Mouse (Mus musculus): Measurements from ENCODE around the gene Leng8. TPM values are rescaled to one million over a fixed set of nuclear protein-coding genes. Genes with fewer than 3 reads are reported as not detected.
A peak's percentile ranks its signal among the peaks of the same experiment; 100 is the strongest.

The Leng8 gene
- polyA plus RNA-seq, 1 experiment from 2014 or later, result 57.4 TPM

- H3K36me3 ChIP-seq (ENCODE audit: control insufficient read depth, insufficient read depth, low read length), result peaks cover 13% of the 10 kb centered on the region
- no peak overlapping the region for H3K4me3 ChIP-seq (ENCODE audit: low read length)
- 83% methylated on average over 5 of the region's 5 CpGs for WGBS
- H3K4me1 ChIP-seq (ENCODE audit: control insufficient read depth, insufficient read depth, low read depth, low read length), result peaks cover 19% of the 10 kb centered on the region
- H3K27me3 ChIP-seq (replicated peaks; ENCODE audit: control insufficient read depth, insufficient read depth, low read length), result no peaks in the 10 kb centered on the region
- no peaks in the 10 kb centered on the region for H3K9me3 ChIP-seq (ENCODE audit: control insufficient read depth, low read length)
- no peak overlapping the region for H3K27ac ChIP-seq (ENCODE audit: low read depth, low read length)
- ATAC-seq, result no peak
- no peak overlapping the region for H3K4me2 ChIP-seq (ENCODE audit: low read length)
- no peak overlapping the region for H3K9ac ChIP-seq (ENCODE audit: low read depth, low read length)
These were observed 1.9 kb upstream of the Leng8 start for GRCm38 (mm10) chr7:4134911-4135310.

DNA sequence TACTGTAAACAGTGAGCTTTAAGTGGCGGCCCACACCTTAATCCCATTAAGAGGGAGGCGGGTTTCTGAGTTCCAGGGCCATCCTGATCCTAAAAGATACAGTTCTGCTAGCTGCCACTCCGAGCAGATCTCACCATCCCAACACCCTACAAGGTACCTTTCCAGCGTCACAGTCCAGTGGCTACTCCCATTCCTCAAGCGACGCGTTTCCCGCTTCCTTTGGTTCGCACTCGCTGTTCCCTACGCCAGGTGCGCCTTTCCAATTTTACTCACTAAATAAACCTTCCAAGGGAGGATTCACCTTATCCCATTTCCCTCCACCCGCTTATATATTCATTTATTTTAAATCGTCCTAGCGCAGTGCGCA lies 452 bp upstream of the Leng8 start:
- H3K4me2 ChIP-seq (ENCODE audit: low read length), result peak overlapping the region; percentile 65
- peak overlapping the region; percentile 70 for H3K9ac ChIP-seq (ENCODE audit: low read depth, low read length)
- peak overlapping the region; percentile 78 for H3K4me3 ChIP-seq (ENCODE audit: low read length)
- ATAC-seq, result peak; percentile 48
- WGBS, result 0% methylated on average over 16 of the region's 16 CpGs
- peak overlapping the region; percentile 99 for H3K27ac ChIP-seq (ENCODE audit: low read depth, low read length)
- H3K4me1 ChIP-seq (ENCODE audit: control insufficient read depth, insufficient read depth, low read depth, low read length), result peaks cover 13% of the 10 kb centered on the region
- H3K9me3 ChIP-seq (ENCODE audit: control insufficient read depth, low read length), result no peaks in the 10 kb centered on the region
- no peaks in the 10 kb centered on the region for H3K27me3 ChIP-seq (replicated peaks; ENCODE audit: control insufficient read depth, insufficient read depth, low read length)
- peaks cover 27% of the 10 kb centered on the region for H3K36me3 ChIP-seq (ENCODE audit: control insufficient read depth, insufficient read depth, low read length)

DNA sequence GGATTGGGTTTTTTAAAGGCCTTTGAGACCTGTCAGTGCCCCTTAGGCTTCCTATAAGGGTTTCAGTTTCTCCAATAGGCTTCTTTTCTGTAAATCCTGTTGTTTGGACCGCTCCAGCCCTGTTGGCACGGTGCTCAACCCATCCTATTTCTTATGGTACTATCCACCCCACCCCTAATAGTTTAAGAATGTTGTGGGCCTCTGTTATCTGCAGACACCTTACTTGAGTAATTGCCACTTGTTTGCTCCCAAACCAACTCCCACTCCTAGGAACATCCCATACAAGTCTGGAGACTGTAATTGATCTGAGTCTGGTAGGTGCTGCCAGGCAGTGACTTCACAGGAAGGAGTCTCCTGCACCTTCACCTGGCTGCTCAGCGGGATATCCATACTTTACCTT lies 907 bp downstream of the Leng8 start:
- 48% methylated on average over 3 of the region's 3 CpGs for WGBS
- peaks cover 37% of the 10 kb centered on the region for H3K36me3 ChIP-seq (ENCODE audit: control insufficient read depth, insufficient read depth, low read length)
- H3K4me1 ChIP-seq (ENCODE audit: control insufficient read depth, insufficient read depth, low read depth, low read length), result peaks cover 12% of the 10 kb centered on the region
- H3K4me2 ChIP-seq (ENCODE audit: low read length), result peak overlapping the region; percentile 93
- H3K9me3 ChIP-seq (ENCODE audit: control insufficient read depth, low read length), result no peaks in the 10 kb centered on the region
- H3K9ac ChIP-seq (ENCODE audit: low read depth, low read length), result peak overlapping the region; percentile 86
- no peak for ATAC-seq
- peak overlapping the region; percentile 78 for H3K4me3 ChIP-seq (ENCODE audit: low read length)
- no peaks in the 10 kb centered on the region for H3K27me3 ChIP-seq (replicated peaks; ENCODE audit: control insufficient read depth, insufficient read depth, low read length)
- H3K27ac ChIP-seq (ENCODE audit: low read depth, low read length), result peak overlapping the region; percentile 99

DNA sequence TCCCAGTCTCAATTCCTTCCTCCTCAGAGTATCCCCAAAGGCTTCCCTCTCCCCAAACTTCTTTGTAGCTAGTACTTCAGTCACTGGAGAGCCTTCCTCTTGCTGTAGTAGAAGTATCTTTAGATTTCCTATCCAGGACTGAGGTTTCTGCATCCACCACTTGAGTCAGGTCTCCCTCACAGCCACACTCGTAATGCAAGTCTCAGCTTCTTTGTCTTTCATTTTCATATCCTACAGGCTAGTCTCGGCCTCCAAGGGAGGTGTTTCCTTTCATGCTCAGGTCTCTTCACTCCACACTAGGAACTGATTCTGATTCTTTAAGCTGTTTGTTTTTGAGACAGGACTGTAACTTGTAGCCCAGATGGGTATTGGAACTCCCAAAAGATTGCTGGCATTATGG lies 1.3 kb downstream of the Leng8 start:
- Histone ChIP-seq H3K9me3 (ENCODE audit: control insufficient read depth, low read length) (no peaks in the 10 kb centered on the region), H3K9ac (ENCODE audit: low read depth, low read length) (peak overlapping the region; percentile 86), H3K4me3 (ENCODE audit: low read length) (peak overlapping the region; percentile 78), H3K27me3 (replicated peaks; ENCODE audit: control insufficient read depth, insufficient read depth, low read length) (no peaks in the 10 kb centered on the region), H3K4me2 (ENCODE audit: low read length) (peak overlapping the region; percentile 93), H3K27ac (ENCODE audit: low read depth, low read length) (peak overlapping the region; percentile 99), H3K4me1 (ENCODE audit: control insufficient read depth, insufficient read depth, low read depth, low read length) (peaks cover 12% of the 10 kb centered on the region), H3K36me3 (ENCODE audit: control insufficient read depth, insufficient read depth, low read length) (peaks cover 41% of the 10 kb centered on the region)
- ATAC-seq, result no peak
- 74% methylated on average over 2 of the region's 2 CpGs for WGBS

DNA sequence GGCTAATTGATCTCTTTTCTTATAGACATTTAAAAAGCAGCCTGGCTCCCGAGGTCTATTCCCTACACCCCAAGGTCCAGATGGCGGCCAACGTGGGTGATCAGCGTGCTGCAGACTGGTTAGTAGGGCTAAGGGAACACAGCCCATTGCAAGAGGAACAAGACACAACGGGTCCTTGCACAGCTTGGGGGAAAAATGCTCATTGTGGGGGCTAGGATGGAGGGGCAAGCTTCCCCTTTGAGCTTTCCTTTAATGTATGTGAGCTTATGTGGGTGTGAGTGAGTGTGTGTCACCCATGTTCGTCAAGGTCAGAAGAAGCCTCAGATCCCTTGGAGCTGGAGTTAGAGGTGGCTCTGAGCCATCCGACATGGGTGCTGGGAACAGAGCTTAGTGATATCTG lies 1.8 kb downstream of the Leng8 start:
- ATAC-seq, result no peak
- H3K9ac ChIP-seq (ENCODE audit: low read depth, low read length), result no peak overlapping the region
- no peak overlapping the region for H3K27ac ChIP-seq (ENCODE audit: low read depth, low read length)
- H3K27me3 ChIP-seq (replicated peaks; ENCODE audit: control insufficient read depth, insufficient read depth, low read length), result no peaks in the 10 kb centered on the region
- no peak overlapping the region for H3K4me3 ChIP-seq (ENCODE audit: low read length)
- peaks cover 44% of the 10 kb centered on the region for H3K36me3 ChIP-seq (ENCODE audit: control insufficient read depth, insufficient read depth, low read length)
- WGBS, result 91% methylated on average over 7 of the region's 7 CpGs
- no peaks in the 10 kb centered on the region for H3K9me3 ChIP-seq (ENCODE audit: control insufficient read depth, low read length)
- no peak overlapping the region for H3K4me2 ChIP-seq (ENCODE audit: low read length)
- peaks cover 12% of the 10 kb centered on the region for H3K4me1 ChIP-seq (ENCODE audit: control insufficient read depth, insufficient read depth, low read depth, low read length)

- 94% methylated on average over 5 of the region's 5 CpGs for WGBS
- Histone ChIP-seq H3K4me3 (ENCODE audit: low read length) (no peak overlapping the region), H3K4me2 (ENCODE audit: low read length) (no peak overlapping the region), H3K9ac (ENCODE audit: low read depth, low read length) (no peak overlapping the region), H3K9me3 (ENCODE audit: control insufficient read depth, low read length) (no peaks in the 10 kb centered on the region), H3K36me3 (ENCODE audit: control insufficient read depth, insufficient read depth, low read length) (peaks cover 51% of the 10 kb centered on the region), H3K27me3 (replicated peaks; ENCODE audit: control insufficient read depth, insufficient read depth, low read length) (no peaks in the 10 kb centered on the region), H3K27ac (ENCODE audit: low read depth, low read length) (no peak overlapping the region), H3K4me1 (ENCODE audit: control insufficient read depth, insufficient read depth, low read depth, low read length) (peaks cover 12% of the 10 kb centered on the region)
- ATAC-seq, result no peak
These were observed 2.6 kb downstream of the Leng8 start for GRCm38 (mm10) chr7:4139391-4139790.

DNA sequence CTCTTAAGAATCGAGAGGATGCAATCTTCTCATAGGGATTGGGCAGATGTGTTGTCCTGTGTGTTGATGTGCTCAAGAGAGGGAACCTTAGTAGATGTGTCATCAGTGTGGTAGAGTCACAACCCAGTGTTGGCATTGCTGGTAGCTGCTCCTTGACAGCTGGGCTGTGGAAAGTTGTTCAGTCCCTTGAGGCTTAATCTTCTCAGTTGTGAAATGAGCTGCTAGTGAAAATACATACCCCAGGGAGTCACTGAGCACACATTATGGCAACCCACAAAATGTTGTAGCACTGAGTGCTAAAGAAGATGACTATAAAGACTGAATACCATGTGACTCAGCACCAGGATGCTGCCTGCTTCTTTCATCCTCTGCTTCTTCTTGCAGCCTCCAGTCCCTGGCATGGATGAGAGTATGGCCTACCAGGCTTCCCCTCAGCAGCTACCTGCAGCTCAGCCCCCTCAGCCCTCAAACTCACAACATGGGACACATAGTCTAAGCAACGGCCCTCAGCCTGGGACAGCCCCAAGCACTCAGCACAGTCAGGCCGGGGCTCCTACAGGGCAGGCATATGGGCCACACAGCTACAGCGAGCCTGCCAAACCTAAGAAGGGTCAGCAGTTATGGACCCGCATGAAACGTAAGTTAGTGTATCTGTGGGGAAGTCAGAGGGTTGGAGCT lies 4.9 kb downstream of the Leng8 start:
- no peak overlapping the region for H3K4me2 ChIP-seq (ENCODE audit: low read length)
- H3K27ac ChIP-seq (ENCODE audit: low read depth, low read length), result no peak overlapping the region
- peaks cover 75% of the 10 kb centered on the region for H3K36me3 ChIP-seq (ENCODE audit: control insufficient read depth, insufficient read depth, low read length)
- no peak overlapping the region for H3K9ac ChIP-seq (ENCODE audit: low read depth, low read length)
- no peak overlapping the region for H3K4me3 ChIP-seq (ENCODE audit: low read length)
- H3K9me3 ChIP-seq (ENCODE audit: control insufficient read depth, low read length), result no peaks in the 10 kb centered on the region
- peaks cover 12% of the 10 kb centered on the region for H3K4me1 ChIP-seq (ENCODE audit: control insufficient read depth, insufficient read depth, low read depth, low read length)
- no peak for ATAC-seq
- WGBS, result 88% methylated on average over 6 of the region's 6 CpGs
- no peaks in the 10 kb centered on the region for H3K27me3 ChIP-seq (replicated peaks; ENCODE audit: control insufficient read depth, insufficient read depth, low read length)

DNA sequence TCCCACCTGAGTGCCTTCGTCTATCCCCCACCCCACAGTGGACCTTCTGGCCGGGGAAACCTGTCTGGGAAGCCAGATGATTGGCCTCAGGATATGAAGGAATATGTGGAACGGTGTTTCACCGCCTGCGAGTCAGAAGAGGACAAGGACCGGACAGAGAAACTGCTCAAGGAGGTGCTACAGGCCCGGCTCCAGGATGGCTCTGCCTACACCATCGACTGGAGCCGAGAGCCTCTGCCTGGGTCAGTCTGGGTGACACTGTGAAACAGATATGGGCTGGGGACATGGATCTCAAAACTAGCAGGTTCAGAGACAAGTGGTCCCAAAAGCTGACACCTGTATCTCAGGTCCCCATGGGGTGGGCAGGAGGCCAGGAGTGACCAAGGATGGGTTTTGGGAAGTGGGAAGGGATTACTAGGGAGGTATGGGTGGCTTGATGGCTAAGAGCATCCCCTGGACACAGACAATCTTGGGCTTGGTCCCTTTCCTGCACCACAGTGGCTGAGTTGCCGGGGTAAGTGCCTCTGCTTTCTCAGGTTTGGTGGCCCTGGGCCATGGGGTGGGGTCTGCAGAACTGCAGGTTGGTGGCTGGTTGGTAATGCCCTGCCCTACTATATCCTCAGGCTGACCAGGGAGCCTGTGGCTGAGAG lies 6.1 kb downstream of the Leng8 start:
- Histone ChIP-seq H3K9ac (ENCODE audit: low read depth, low read length) (no peak overlapping the region), H3K4me1 (ENCODE audit: control insufficient read depth, insufficient read depth, low read depth, low read length) (peaks cover 10% of the 10 kb centered on the region), H3K4me3 (ENCODE audit: low read length) (no peak overlapping the region), H3K36me3 (ENCODE audit: control insufficient read depth, insufficient read depth, low read length) (peaks cover 83% of the 10 kb centered on the region), H3K27ac (ENCODE audit: low read depth, low read length) (no peak overlapping the region), H3K4me2 (ENCODE audit: low read length) (no peak overlapping the region), H3K9me3 (ENCODE audit: control insufficient read depth, low read length) (no peaks in the 10 kb centered on the region), H3K27me3 (replicated peaks; ENCODE audit: control insufficient read depth, insufficient read depth, low read length) (no peaks in the 10 kb centered on the region)
- ATAC-seq, result no peak
- WGBS, result 95% methylated on average over 10 of the region's 10 CpGs

DNA sequence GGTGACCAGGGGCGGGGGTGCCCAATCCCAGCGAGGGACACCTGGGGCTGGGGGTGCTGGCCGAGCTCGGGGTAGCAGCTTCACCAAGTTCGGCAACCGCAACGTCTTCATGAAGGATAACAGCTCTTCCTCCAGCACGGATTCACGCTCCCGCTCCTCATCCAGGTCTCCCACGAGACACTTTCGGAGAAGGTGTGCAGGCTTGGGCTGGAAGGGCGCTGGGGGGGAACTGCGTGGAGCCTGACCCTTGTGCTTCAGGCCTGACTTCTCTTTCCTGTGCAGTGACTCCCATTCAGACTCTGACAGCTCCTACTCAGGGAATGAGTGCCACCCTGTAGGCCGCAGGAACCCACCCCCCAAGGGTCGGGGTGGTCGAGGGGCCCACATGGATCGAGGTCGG lies 6.7 kb downstream of the Leng8 start:
- H3K4me3 ChIP-seq (ENCODE audit: low read length), result no peak overlapping the region
- H3K36me3 ChIP-seq (ENCODE audit: control insufficient read depth, insufficient read depth, low read length), result peaks cover 84% of the 10 kb centered on the region
- no peaks in the 10 kb centered on the region for H3K9me3 ChIP-seq (ENCODE audit: control insufficient read depth, low read length)
- H3K9ac ChIP-seq (ENCODE audit: low read depth, low read length), result no peak overlapping the region
- no peak overlapping the region for H3K4me2 ChIP-seq (ENCODE audit: low read length)
- no peaks in the 10 kb centered on the region for H3K27me3 ChIP-seq (replicated peaks; ENCODE audit: control insufficient read depth, insufficient read depth, low read length)
- H3K4me1 ChIP-seq (ENCODE audit: control insufficient read depth, insufficient read depth, low read depth, low read length), result peaks cover 10% of the 10 kb centered on the region
- no peak for ATAC-seq
- no peak overlapping the region for H3K27ac ChIP-seq (ENCODE audit: low read depth, low read length)
- 95% methylated on average over 19 of the region's 19 CpGs for WGBS

Data from hindbrain, embryonic 16.5 days (tissue).